ENCODE assay signal across 23 mouse cellular contexts in the genomic region with DNA sequence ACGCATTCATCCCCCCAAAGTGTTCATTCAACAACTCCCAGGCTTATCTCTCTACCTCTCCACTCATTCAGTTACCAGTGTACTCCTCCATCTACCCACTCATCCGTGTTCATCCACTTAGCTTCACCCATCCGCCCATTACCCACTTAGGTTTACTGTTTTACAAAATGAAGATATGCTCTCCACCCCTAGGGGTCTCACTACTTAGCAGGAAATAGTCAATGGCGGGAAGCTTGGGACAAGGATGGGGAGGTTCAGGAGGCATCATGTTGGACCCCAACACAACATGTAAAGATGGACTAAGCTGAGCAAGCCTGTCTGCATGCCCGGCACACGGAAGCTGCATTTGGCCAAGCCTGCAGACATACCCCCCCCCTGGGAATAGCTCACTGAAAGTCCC. TPM values are rescaled to one million over a fixed set of nuclear protein-coding genes. Genes with fewer than 3 reads are reported as not detected.
DNase-seq lines count a peak whose midpoint lies in the region; ATAC-seq and TF ChIP-seq lines count a peak whose summit lies in the region.
"Had no signal": no experiment of that assay in that cellular context is flagged by ENCODE, and none has a peak within 500 bp of the region (broad histone marks: within the 10 kb centered on the region; RNA-seq: fewer than 3 reads in every experiment).

No protein-coding gene starts in this region.

- WGBS in intestine, postnatal 0 days: 78% methylated on average over 6 of the region's 6 CpGs
- 80% methylated on average over 6 of the region's 6 CpGs for WGBS in intestine, embryonic 15.5 days
- 73% methylated on average over 6 of the region's 6 CpGs for WGBS in lung, embryonic 14.5 days

- no peaks in the 10 kb centered on the region for H3K36me3 ChIP-seq in intestine, postnatal 0 days (ENCODE audit: control insufficient read depth, insufficient read depth)
- H3K36me3 ChIP-seq in intestine, embryonic 15.5 days: no peaks in the 10 kb centered on the region
- no peaks in the 10 kb centered on the region for H3K36me3 ChIP-seq in lung, embryonic 14.5 days (ENCODE audit: insufficient read depth)
- H3K36me3 ChIP-seq in E14TG2a.4 (ENCODE audit: insufficient read depth, low read length): no peaks in the 10 kb centered on the region
- H3K36me3 ChIP-seq: embryonic facial prominence, embryonic 10.5 days; forebrain, embryonic 15.5 days; heart, embryonic 15.5 days; hindbrain, embryonic 15.5 days; midbrain, embryonic 10.5 days; neural tube, embryonic 15.5 days had no signal

- H3K4me2 ChIP-seq in intestine, postnatal 0 days (replicated peaks; ENCODE audit: low read depth): no peak overlapping the region
- H3K4me2 ChIP-seq in intestine, embryonic 15.5 days (replicated peaks): no peak overlapping the region
- no peak overlapping the region for H3K4me2 ChIP-seq in lung, embryonic 14.5 days
- H3K4me2 ChIP-seq: forebrain, embryonic 15.5 days; heart, embryonic 15.5 days; hindbrain, embryonic 15.5 days; liver, embryonic 11.5 days; neural tube, embryonic 15.5 days had no signal

- no peak overlapping the region for H3K9ac ChIP-seq in intestine, postnatal 0 days (ENCODE audit: low read depth, low read length)
- no peak overlapping the region for H3K9ac ChIP-seq in intestine, embryonic 15.5 days
- no peak overlapping the region for H3K9ac ChIP-seq in lung, embryonic 14.5 days
- H3K9ac ChIP-seq: forebrain, embryonic 15.5 days; heart, embryonic 15.5 days; hindbrain, embryonic 15.5 days; neural tube, embryonic 15.5 days had no signal

- no peak for ATAC-seq in intestine, postnatal 0 days
- ATAC-seq in intestine, embryonic 15.5 days: no peak
- no peak for ATAC-seq in lung, embryonic 14.5 days (ENCODE audit: insufficient read depth)
- ATAC-seq: activated CD4-positive, CD25-positive, alpha-beta regulatory T cell, adult 4 months; forebrain, embryonic 15.5 days; Patski had no signal

- H3K9me3 ChIP-seq in intestine, postnatal 0 days (ENCODE audit: control insufficient read depth): no peaks in the 10 kb centered on the region
- no peaks in the 10 kb centered on the region for H3K9me3 ChIP-seq in intestine, embryonic 15.5 days
- no peaks in the 10 kb centered on the region for H3K9me3 ChIP-seq in lung, embryonic 14.5 days (ENCODE audit: low read depth, low read length)
- no peaks in the 10 kb centered on the region for H3K9me3 ChIP-seq in E14TG2a.4 (ENCODE audit: low read length)
- H3K9me3 ChIP-seq: embryonic facial prominence, embryonic 10.5 days; forebrain, embryonic 15.5 days; heart, embryonic 15.5 days; hindbrain, embryonic 15.5 days; midbrain, embryonic 10.5 days; neural tube, embryonic 15.5 days had no signal

- TF ChIP-seq CTCF in intestine, postnatal 0 days (IDR thresholded peaks at IDR 0.05; ENCODE audit: low read depth): peak; percentile 49
- peak; percentile 50 for TF ChIP-seq CTCF in lung, embryonic 14.5 days (IDR thresholded peaks at IDR 0.05; ENCODE audit: low read depth)
- peak; percentile 50 for TF ChIP-seq CTCF in E14TG2a.4 (conservative IDR thresholded peaks at IDR 0.05; ENCODE audit: low read length)

- DNase-seq in lung, embryonic 14.5 days: no peak
- no peak for DNase-seq in lung, postnatal 36 days
- DNase-seq in R1 (ENCODE audit: low read depth, low spot score): peak; percentile 72
- DNase-seq in left cerebral cortex, postnatal 10 days (ENCODE audit: extremely low spot score in 1 of 2, low spot score in 2 of 2): no peak
- no peak for DNase-seq in right cerebral cortex, adult 18-20 months
- DNase-seq: adrenal gland, postnatal 10 days; cerebellum, adult 8-10 months; gastrocnemius, postnatal 25 days; kidney, adult 9 months; kidney, postnatal 36 days; right cerebral cortex, postnatal 14 days had no signal

- no peaks in the 10 kb centered on the region for H3K27me3 ChIP-seq in intestine, postnatal 0 days (replicated peaks; ENCODE audit: control insufficient read depth, insufficient read depth, low read length)
- H3K27me3 ChIP-seq in intestine, embryonic 15.5 days (replicated peaks): no peaks in the 10 kb centered on the region
- no peaks in the 10 kb centered on the region for H3K27me3 ChIP-seq in lung, embryonic 14.5 days (ENCODE audit: insufficient read depth, low read length)
- peaks cover 17% of the 10 kb centered on the region for H3K27me3 ChIP-seq in E14TG2a.4 (ENCODE audit: insufficient read depth, low read length)
- H3K27me3 ChIP-seq: forebrain, embryonic 15.5 days; hindbrain, embryonic 15.5 days; neural tube, embryonic 15.5 days; Patski had no signal

- no peak overlapping the region for H3K27ac ChIP-seq in intestine, postnatal 0 days (ENCODE audit: low read depth, low read length)
- H3K27ac ChIP-seq in intestine, embryonic 15.5 days: no peak overlapping the region
- H3K27ac ChIP-seq in lung, embryonic 14.5 days (ENCODE audit: low read depth): no peak overlapping the region
- H3K27ac ChIP-seq: embryonic facial prominence, embryonic 10.5 days; forebrain, embryonic 15.5 days; heart, embryonic 15.5 days; hindbrain, embryonic 15.5 days; midbrain, embryonic 10.5 days; neural tube, embryonic 15.5 days had no signal

- no peak overlapping the region for H3K4me3 ChIP-seq in intestine, postnatal 0 days (ENCODE audit: low read depth, low read length)
- H3K4me3 ChIP-seq in intestine, embryonic 15.5 days (replicated peaks): no peak overlapping the region
- no peak overlapping the region for H3K4me3 ChIP-seq in lung, embryonic 14.5 days (ENCODE audit: low read depth, low read length)
- H3K4me3 ChIP-seq in E14TG2a.4 (replicated peaks; ENCODE audit: low read length): peak overlapping the region; percentile 39; the same call in 1 of the 2 replicates
- H3K4me3 ChIP-seq: embryonic facial prominence, embryonic 10.5 days; forebrain, embryonic 15.5 days; heart, embryonic 15.5 days; hindbrain, embryonic 15.5 days; midbrain, embryonic 10.5 days; neural tube, embryonic 15.5 days had no signal

- H3K4me1 ChIP-seq in intestine, postnatal 0 days (replicated peaks; ENCODE audit: control insufficient read depth, insufficient read depth, low read length): no peaks in the 10 kb centered on the region; the same call in 1 of the 2 replicates
- H3K4me1 ChIP-seq in intestine, embryonic 15.5 days (replicated peaks): 0 out of 2 replicates have a peak, but pooled peaks cover 2% of the 10 kb centered on the region
- H3K4me1 ChIP-seq in lung, embryonic 14.5 days (ENCODE audit: insufficient read depth): 0 out of 2 replicates have a peak, but pooled peaks cover 5% of the 10 kb centered on the region
- peaks cover 37% of the 10 kb centered on the region for H3K4me1 ChIP-seq in E14TG2a.4 (replicated peaks; ENCODE audit: low read depth, low read length)
- H3K4me1 ChIP-seq: forebrain, embryonic 15.5 days; heart, embryonic 15.5 days had no signal

- intact Hi-C loops in left cerebral cortex, postnatal 10 days (cut with DNase I): no loop called here

RNA-seq across cellular contexts. Expression of a gene that starts 31.4 kb away (rescaled TPM):
- polyA plus RNA-seq in intestine, postnatal 0 days (2015; fragmentation: Nextera tagmentation; extraction: Ambion mirVana): 0.81 and 0.99 TPM in 2 replicates
- polyA plus RNA-seq in intestine, embryonic 15.5 days (2015; fragmentation: Nextera tagmentation; extraction: Ambion mirVana): 0.75 and 1.4 TPM in 2 replicates
- 1.2 and 1.5 TPM in 2 replicates for polyA plus RNA-seq in lung, embryonic 14.5 days (2014; fragmentation: Nextera tagmentation; extraction: Ambion mirVana)
- 1 to 10 TPM; 2.6 to 3.3 TPM for total RNA-seq in left cerebral cortex, postnatal 10 days (2021)

RNA-seq across cellular contexts. Expression of a gene that starts 37.3 kb away (rescaled TPM):
- 1.3 TPM in 2 replicates for polyA plus RNA-seq in intestine, postnatal 0 days (2015; fragmentation: Nextera tagmentation; extraction: Ambion mirVana)
- polyA plus RNA-seq in intestine, embryonic 15.5 days (2015; fragmentation: Nextera tagmentation; extraction: Ambion mirVana): 2.2 TPM in 2 replicates
- 2.2 and 3.3 TPM in 2 replicates for polyA plus RNA-seq in lung, embryonic 14.5 days (2014; fragmentation: Nextera tagmentation; extraction: Ambion mirVana)
- total RNA-seq in left cerebral cortex, postnatal 10 days (2021): 1 to 10 TPM in 1 of 2 experiments, under 1 TPM in 1; 0.71 to 1.6 TPM

RNA-seq across cellular contexts. Expression of a gene that starts 37.4 kb away (rescaled TPM):
- 8.9 and 9.1 TPM in 2 replicates for polyA plus RNA-seq in intestine, postnatal 0 days (2015; fragmentation: Nextera tagmentation; extraction: Ambion mirVana)
- 15.5 and 17.8 TPM in 2 replicates for polyA plus RNA-seq in intestine, embryonic 15.5 days (2015; fragmentation: Nextera tagmentation; extraction: Ambion mirVana)
- polyA plus RNA-seq in lung, embryonic 14.5 days (2014; fragmentation: Nextera tagmentation; extraction: Ambion mirVana): 19.9 and 21.8 TPM in 2 replicates
- total RNA-seq in left cerebral cortex, postnatal 10 days (2021): 1 to 10 TPM; 5.6 to 6.2 TPM
